Mouse (Mus musculus): ENCODE data around the gene 6430548M08Rik.

The 6430548M08Rik gene

DNA sequence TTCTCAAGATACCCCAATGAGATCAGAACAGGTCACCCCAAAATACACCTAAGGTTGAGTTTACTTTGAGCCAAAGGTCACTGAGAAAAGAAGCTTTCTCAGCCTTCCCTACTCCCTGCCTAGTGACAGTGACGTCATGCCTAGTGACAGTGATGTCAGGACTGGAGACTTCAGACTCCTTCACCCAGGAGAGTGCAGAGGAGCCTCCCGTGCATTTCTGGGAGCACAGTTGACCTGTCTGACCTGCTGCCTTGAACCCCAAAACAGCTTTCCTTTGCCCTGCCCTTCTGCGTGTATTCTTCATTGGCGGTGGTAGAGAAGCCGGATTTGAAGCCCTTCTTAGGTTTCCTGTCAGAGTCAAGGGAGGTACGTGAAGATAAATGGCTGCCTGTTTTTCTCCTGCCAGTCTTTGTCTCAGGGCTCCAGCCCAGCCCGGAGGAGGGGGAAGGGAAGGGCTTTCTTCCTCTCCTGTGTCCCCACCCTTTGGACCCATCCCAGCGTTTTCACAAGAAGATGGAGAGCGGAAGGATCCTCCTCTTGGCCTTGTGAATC is 9.2 kb upstream of the 6430548M08Rik start:
- DNase-seq (ENCODE audit: low read depth, low spot score), result peak; percentile 74

DNA sequence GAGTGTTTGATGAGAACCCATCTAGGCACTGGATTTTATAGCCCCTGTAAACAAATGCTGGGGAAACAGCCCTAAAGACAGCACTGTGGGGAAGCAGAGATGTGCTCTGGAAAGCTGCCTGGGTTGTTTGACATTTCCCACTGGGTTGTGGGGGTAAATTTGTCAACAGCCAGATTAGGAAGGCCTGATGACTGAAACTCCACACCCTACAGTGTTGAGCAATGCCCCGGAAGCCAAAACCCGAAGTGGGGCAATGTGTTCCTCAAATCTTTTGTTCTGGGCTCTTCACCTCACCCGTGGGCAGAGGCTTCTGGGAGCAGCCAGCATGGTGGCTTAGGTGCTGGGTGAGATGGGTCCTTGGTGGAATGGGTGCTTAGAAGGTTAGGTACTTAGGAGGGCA is 4.8 kb upstream of the 6430548M08Rik start:
- no peak for DNase-seq (ENCODE audit: low read depth, low spot score)

DNA sequence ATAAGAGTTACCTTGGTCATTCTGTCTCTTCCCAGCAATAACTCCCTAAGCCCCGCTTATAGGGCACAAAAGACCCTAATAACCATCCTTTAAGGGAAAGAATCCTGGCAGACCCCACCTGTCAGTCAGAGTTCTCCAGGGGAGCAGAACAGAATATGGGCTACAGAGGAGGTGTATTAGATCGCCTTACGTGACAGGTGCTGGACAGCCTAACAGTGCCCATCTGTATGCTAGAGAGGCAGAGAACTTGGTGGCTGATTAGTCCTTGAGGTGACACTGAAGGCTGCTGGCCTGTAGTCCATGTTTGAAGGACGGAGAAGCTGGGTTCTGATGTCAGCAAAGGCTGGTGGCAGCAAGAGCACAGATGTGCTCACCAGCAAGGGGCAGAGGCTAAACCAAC is 3.0 kb upstream of the 6430548M08Rik start:
- DNase-seq (ENCODE audit: low read depth, low spot score), result no peak

DNA sequence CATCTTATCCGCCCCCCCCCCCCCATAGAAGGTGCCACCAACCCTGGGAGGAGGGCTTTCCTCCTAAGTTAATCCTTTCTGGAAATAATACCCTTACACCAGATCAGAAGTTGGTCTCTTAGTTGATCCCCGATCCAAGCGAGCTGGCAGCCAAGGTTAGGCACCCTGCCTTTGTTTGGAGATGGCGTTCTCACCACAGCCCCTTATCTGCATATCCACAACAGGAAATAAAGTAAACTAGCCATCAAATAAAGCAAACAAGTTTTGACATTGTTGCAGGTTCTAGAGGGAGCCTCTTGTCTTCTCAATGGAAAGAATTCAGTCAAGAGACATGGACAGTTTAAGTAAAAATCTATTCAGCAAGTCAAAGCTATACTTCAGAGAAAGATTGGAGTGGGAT is 2.6 kb upstream of the 6430548M08Rik start:
- no peak for DNase-seq (ENCODE audit: low read depth, low spot score)

DNA sequence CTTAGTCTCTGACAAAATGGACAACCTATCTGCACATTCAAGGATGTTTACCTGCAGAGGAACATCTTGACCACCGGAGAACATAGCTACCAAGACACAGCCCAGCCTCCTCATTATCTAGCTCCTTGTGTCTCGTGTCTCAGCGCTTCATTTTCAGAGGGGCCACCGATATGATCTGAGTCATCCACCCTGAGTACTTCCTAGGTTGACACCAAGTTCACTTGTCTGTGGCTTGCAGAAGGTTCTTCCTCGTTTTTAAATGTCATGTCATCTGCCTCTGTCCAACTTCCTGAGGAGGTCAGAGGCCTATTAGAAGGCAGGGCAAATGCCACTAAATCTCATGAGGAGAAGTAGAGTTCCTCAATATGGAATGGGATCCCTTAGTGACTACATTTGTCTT is 1.4 kb upstream of the 6430548M08Rik start:
- no peak for DNase-seq (ENCODE audit: low read depth, low spot score)

DNA sequence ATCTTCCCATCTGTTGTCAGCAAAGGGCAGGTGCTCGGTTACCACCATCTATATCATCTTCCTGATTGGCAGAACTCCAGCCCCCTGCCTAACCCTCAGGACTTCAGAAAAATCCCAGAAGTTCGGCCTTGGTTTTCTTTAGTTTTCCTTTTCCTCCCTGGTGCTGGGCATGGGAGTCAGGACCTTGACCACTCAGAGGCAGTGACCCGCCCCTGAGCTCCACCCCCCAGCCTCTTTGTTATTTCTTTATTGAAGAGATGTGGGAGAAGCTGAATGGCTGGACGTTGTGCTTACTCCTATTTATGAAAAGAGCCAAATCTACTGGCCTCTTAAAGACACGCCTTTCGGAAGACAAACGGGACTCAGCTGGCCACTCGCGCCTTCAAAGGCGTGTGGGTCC is 646 bp upstream of the 6430548M08Rik start:
- no peak for DNase-seq (ENCODE audit: low read depth, low spot score)

DNA sequence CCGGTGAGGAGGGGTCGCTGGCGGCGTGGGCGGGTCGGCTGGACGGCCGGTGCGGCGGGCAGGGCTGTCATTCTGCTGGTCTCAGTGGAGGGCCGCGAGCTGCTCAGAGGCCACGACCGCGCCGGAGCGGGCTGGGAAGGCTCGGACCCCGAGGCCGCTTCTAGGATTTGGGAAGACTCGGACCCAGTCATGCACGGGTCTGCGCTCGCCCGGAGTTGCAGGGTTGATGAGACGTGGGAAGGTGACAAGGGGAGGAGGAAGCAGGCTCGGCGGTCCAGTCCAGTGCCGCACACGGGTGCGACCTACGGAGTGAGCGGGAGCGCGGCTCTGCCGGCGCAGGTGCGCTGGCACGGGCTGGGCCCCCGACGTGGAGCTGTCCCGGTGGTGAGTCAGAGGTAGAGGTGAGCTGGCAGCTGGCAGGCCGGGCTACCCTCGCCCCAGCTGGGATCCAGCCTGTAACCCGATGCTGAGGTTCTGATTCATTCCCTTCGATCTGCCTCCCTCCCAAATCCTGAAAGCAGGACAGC is 426 bp downstream of the 6430548M08Rik start:
- peak; percentile 71 for DNase-seq (ENCODE audit: low read depth, low spot score)

DNA sequence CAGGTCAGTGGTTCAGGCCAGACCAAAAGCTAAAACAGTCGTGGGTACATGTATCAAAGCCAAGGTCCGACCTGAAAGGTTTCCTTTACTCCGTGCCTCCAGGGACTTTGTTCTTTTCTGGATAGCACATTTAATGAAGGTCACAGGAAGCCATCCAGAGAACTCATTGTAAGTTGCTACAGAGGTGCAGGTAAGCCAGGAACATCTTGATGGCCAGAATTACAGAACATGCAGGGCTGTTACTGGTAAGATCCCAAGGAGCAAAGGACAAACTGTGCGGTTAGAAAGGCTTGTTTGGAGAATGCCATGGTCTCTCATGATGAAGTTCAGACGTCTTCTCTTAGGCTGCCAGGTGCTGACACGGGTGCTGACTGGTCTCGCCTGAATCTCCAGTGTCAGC is 2.6 kb downstream of the 6430548M08Rik start:
- no peak for DNase-seq (ENCODE audit: low read depth, low spot score)

DNA sequence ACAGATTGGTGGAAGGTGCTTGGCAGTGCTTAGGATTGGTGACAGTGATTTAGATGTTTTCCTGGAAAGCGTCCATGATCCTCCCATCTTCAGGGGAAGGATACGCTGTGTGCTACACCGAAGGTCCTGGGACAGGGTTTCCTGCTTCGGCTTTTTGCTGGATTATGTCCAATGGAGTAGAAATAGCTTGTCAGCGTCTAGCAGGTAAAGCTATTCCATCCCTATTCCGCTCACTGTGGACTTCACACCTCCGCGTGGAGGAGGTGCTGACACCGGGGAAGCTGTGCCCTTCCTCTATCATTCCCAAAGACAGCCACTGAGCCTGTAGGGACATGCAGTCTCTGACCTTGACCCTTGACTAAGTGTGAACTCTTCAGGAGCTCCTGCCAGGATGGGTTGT is 4.2 kb downstream of the 6430548M08Rik start:
- no peak for DNase-seq (ENCODE audit: low read depth, low spot score)

DNA sequence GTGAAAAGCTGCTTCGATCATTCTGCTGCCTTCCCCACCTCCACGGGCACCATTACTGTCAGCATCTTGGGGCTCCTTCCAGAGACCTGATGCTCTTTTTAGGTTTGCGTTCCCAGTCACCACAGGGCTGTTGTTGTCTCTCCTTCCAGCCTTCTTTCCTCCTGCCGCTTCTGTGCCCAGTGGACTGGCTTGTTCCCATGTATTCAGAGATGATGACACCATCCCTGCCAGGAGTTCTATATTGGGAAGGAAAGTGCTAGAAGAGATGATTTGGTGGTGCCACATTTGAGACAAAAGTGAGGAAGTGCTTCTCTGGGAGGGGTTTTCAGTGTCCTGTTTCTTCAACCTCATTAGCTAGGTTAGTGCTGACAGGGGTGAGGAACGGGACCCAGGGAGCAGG is 4.9 kb downstream of the 6430548M08Rik start:
- no peak for DNase-seq (ENCODE audit: low read depth, low spot score)

DNA sequence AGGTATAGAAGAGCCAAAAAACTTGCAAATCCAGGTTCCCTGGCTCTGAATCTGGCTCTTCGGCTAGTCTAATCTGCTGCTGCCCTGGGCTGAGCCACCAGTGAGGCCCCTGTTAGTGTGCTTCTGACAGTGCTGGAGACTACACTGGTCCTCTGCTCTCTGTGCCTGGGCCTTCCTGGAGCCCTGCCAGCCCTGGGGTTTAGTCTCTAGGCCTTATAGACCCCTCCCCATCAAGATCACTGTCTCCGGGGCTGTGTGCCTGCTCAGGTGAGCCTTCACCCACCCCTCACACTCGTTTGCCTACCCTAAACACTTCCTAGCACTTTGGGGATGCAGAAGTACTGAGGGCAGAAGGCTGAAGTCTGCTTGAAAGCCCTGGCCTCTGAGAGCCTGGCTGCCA is 5.5 kb downstream of the 6430548M08Rik start:
- DNase-seq (ENCODE audit: low read depth, low spot score), result no peak

DNA sequence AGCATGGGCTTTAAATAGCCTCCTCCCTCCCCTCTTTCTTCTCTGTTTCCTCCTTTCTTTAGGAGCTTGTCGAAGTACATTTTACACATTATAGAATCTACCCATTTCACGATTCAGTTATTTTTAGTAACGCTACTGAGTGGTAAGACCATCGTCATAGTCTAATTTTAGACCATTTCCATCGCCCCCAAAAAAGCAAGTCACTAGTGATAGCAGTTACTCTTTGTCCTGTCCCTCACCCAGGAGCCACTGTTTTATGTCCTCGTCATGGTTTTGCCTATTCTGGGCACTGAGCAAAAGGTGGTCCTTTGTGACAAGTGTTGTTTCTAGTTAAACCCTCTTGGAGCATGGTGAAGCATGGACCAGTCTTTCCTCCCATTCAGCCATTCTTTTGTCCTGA is 6.0 kb downstream of the 6430548M08Rik start:
- no peak for DNase-seq (ENCODE audit: low read depth, low spot score)

DNA sequence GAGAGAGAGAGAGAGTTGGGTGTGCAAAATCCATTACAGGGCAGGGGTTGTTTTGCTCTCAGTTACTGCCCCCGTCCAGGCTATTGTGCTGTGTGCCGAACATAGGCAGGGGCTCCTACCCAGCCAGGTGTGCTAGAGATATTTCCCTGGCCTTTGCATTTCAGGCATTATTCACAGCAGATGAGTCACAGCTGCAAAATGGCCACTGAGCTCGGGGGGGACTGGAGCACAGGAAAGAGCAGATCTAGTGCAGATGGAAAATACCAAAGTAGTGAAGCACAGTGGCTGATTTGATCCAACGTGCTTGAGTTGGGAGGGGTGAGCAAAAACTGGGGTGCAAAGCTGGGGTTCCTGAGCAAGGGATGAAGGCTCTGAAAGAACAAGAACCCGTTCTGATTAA is 7.0 kb downstream of the 6430548M08Rik start:
- DNase-seq (ENCODE audit: low read depth, low spot score), result no peak

DNA sequence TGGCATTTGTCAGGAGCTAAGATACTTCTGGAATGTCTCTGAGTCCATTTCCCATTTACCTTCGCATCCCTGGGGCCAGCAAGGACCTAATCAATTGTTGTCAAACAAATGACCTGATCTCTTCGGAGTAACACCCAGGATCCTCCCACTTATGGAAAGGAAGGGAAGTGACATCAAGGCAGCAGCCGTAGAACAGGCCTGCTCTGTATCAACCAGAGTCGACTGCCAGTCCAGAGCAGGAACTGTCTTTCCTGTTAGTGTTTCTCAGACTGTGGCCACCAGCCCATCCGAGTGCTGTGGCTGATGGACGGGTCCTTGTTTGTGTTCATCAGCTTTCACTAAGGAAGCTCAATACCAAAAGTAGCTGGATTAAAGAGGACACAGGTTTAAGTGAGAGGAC is 10.3 kb downstream of the 6430548M08Rik start:
- no peak for DNase-seq (ENCODE audit: low read depth, low spot score)

DNA sequence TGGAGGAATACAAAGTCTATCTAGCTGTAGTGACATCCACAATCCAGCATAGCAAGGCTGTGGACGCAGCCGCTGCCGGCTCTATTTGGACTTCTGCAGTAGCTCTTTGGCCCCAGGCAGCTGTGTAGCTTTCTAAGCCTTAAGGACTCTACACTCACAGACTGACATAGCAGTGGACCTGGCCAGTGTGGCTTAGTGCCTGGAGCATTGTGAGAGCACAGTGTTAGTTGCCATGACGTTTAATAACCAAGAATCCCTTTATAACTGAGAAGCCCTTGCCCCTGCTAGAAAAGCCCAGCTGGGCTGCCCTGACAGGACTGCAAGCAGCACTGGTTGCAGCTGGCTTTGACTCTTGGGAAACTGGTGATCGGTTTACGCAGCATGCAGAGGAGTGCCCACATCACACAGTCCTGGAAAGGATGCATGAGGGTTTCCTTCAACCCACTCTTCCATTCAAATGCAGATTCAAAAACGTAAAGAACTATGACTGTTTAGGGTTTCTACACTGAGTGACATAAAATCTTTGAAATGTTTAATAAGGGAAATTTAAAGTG is 11.0 kb downstream of the 6430548M08Rik start:
- no peak for DNase-seq (ENCODE audit: low read depth, low spot score)

DNA sequence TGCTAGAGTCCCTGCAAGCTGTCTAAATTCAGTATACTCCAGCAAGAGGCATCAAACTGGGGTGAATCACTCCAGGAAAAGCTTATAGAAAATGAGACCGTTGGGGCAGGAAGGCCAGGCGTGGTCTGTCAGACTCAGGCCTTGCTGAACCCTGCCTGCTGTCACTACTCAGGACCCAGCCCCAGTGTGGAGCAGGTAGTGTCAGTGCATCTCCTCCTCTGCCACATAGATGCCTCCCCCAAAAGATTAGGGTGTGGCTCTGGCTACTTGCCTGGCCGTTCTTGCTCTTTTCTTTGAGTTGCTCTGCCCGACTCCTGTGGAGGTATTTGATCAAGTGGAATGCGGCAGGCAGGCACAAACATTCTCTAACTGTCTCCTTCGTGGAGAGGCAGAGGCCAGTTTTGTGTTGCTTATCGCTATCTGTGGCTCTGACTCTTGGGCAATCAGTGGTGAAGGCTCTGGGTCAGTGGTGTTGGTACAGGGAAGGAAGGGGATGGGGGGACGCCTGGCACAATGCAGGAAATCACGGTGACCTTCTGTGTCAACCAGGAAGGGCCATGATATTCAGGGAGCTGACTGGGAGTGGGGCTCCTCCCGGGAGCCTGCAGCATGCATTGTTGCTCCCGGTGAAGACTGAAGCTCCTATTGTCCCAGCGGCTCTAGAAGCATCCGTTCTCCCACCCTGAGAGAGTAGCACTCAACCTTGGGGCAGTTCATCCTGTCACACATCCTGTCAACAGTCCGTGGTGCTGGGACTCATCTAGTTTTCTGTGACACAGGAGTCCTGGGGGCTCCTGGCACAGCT is 12.6 kb downstream of the 6430548M08Rik start:
- DNase-seq (ENCODE audit: low read depth, low spot score), result peak; percentile 30

DNA sequence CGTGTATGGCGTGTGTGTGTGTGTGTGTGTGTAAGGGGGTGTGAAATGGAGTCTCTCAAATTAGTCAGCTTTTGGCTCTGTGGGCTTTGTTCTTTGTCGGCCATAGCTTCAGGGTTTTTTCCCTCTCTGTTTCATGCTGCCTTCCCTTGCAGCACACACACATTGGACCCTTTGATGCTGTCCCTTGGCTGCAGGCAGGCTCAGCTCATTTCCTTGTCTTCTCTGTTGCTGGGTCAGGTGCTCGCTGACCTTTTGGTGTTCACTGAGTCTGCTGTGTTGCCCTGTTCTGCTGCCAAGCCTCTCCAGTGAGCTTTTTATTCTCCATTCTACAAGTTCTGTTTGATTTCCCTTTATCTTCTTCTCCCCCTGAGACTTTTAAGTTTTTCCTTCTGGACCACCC is 15.6 kb downstream of the 6430548M08Rik start:
- DNase-seq (ENCODE audit: low read depth, low spot score), result no peak

DNA sequence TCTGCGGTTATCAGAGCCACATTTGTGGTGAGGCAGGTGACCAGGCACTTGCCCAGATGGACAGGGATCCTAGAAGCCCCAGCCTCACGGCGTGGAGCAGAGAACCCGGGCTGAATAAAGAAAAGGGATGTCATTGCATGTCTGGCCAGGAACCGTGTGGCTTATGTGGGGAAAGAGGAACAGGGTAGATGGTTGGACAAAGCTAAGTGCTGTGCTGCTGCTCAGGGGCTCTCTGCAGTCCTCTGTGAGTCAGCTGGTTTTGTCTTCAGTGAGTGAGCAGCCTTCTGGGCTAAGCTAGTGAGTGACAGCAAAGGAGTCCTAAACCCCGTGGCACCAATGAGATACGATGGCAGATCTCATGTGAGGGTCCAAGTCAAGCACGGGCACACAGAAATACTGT is 17.2 kb downstream of the 6430548M08Rik start:
- no peak for DNase-seq (ENCODE audit: low read depth, low spot score)

DNA sequence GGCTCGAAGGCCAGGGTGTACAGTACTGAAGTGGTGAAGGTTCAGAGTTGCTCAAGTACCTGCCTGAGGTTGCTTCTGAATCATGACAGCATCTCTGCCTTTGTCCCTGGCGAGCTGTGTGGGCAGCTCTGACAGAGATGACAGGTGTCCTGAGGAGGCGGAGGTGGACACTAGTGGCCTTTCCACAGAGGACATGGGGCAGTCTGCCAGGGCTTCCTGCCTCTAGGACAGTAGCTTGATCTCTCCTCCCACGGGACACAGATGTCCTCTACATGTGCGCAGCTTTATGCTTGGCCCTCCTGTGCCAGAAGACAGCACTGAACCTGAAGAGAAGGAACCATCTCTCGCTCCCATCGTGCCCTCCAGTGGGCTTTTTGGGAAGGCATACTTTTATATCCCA is 19.2 kb downstream of the 6430548M08Rik start:
- no peak for DNase-seq (ENCODE audit: low read depth, low spot score)

DNA sequence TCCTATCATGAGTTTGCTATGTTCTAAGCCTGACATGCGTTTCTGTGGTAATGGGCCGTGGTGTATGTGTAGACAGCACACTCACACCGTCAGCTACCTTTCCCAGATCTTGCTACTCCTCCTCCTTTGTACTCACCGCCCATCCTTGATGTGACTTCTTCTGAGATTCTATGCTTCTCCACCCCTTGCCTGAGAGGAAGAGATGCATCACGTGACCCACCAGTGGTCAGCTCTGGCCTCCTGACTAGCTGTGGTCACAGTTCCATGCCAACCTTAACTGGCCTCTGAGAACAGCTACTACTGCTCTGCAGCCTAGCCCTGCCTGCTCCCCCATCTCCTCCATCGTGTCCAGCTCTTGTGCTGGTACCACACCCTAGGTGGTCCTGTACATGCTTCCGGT is 21.7 kb downstream of the 6430548M08Rik start:
- DNase-seq (ENCODE audit: low read depth, low spot score), result no peak

DNA sequence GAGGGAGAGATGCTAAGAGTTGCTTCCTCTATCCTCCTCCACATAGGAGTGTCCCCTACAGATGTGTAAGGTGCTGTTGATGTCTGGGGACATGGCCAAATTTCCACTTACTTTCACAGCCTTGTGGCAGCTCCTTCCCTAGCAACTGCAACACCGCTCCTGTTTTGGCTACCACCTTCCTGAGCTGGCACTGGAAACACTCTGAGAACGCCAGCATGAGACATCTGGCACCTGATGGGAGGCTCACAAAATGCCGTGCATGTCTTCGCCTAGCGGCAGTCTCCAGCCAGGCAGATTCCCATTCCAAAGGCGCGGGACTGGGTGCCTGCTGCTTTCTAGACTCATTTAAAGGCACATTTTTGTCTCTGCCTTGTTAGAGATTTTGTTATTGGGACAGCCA is 22.7 kb downstream of the 6430548M08Rik start:
- no peak for DNase-seq (ENCODE audit: low read depth, low spot score)

DNA sequence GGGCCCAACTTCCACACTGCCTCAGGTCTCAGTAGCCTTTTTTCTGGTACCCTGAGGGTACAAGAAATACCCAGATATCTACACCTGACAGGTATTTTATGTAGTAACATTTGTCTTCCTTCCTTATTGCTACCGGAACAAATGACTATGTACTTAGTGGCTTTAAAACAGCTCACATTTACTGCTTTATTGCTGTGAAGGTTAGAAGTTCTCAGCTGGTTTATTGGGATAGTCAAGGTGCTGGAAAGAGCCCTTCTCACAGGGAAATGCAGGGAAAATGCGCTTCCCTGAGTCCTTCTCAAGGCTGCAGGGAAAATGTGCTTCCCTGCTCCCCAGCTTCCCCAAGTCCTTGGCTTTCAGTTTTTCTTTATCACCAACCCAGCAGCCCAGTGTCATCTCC is 25.0 kb downstream of the 6430548M08Rik start:
- DNase-seq (ENCODE audit: low read depth, low spot score), result no peak

DNA sequence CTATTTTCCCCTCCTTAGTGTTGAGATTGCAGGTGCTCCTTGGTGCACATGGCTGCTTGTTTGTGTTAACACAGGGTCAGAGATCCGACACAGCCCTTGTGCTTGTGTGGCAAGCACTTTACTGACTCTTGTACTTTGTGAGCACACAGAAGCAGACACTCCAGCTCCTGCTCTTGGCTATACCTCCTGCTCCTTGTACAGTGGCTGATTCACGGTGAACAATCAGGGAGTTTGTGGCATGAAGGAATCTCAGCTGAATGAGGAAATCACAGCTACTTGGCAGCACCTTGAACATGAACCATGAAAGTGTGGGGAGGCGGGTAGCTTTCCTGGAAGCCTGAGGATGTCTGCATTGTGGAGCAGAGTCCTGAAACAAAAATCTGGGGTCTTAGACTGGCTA is 26.8 kb downstream of the 6430548M08Rik start:
- DNase-seq (ENCODE audit: low read depth, low spot score), result no peak

All from ZHBTc4 (cell line).